Mouse (Mus musculus): Measurements from ENCODE around the gene Gls2. TPM values are rescaled to one million over a fixed set of nuclear protein-coding genes. Genes with fewer than 3 reads are reported as not detected.
"Not testable (repeated sequence)": the region's sequence is repeated elsewhere in the genome, so short reads cannot be mapped to it uniquely, and the experiment has no call there.

Gls2 gene
- 10 to 100 TPM; 29.4 to 32.9 TPM for total RNA-seq (2021)

DNA sequence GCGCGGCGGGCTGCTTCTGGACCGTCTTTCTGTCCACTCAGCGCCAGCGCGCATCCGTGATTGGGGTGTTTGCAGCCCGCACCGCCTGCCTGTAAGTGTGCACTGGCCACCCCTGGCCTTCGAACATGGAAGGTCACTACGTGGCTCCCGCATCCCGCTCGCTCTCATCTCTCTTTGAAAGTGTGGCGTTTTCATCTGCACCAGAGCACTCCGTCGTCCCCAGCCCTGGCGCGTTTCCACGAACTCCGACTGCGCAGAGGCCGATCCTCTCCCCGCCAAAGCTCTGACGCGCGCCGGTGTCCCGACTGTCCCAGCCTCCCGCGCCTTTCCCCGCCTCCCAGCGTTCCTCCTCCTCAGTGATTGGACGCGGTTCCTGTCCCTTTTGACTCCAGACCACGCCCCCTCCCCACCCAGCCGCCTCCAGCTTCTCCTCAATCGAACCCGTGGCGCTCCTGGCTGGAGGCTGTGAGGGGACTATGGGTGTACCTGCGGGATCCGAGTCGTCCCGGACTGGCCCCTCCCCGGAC lies at the start of gene Gls2:
TSS of gene Gls2 (plus strand) at position 434 of the 527 bp plus-strand sequence.
- intact Hi-C loops (cut with DNase I) = no loop called here
- DNase-seq (ENCODE audit: low spot score in 2 of 2) = peak; percentile 96 to 99

DNA sequence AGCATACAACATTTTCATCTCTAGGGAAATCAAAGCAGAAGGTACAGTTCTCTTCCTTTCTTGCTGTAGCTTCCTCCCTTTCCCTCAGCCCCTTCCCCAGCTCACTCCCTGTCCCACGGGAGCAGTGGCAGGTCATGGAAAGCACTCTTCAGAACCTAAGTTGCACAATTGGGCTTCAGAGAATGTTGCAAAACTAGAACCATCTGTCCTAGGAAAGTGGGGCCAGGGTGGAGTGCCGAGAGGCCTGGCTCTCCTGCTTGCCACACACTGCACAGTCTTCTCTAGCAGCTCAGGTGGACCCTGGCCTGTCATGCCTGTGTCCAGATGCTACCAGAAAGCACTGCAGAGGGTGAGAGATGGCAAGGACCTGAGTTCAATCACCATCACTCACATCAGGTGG lies 49.3 kb upstream of the Gls2 start:
- intact Hi-C loops (cut with DNase I) = no loop called here
- DNase-seq (ENCODE audit: low spot score in 2 of 2) = no peak

DNA sequence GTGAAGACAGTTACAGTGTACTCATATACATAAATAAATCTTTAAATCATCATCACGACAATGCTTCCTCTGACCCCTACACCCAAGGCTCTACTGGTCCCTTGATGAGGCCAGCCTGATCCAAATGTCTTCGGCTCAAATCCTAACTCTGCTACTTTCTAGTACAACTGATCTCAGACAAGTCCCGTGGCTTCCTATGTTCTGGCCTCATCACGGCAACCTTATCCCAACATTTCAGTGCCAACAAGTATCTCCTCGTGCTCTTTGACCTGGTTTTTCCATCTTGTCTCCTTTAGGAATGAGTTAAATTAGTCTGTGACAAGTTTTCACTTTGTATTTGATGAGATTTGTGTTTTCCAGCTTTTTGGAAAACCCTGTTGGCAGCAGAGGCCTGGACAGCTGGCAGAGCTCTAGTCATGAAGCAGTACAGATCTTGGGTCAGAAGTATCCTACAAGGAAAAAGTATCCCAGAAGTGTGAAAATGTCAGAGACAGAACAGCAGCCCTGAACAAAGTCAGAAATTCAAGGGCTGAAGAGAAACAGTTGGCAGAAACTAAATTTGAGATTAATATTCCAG lies 45.4 kb upstream of the Gls2 start:
- DNase-seq (ENCODE audit: low spot score in 2 of 2) = no peak
- intact Hi-C loops (cut with DNase I) = no loop called here

DNA sequence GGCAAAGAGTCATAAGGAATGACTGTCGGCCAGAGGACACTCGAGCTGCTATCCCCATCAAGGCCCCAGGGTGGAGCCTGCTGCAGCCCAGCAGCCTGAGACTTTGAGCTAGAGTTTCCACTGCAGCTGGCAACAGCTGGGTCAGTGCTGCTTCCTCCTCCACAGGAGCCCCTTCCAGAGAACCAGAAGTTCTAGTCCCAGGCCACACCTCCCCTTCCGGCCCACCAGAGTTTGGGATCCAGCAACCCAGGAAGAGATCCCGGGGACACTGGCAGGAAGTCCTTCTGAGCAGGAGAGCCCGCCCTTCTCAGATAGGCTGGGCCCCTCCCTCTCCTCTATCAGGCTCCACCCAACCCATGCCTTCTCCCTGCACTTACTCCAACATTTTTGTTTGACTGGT lies 44.7 kb upstream of the Gls2 start:
- intact Hi-C loops (cut with DNase I) = no loop called here

DNA sequence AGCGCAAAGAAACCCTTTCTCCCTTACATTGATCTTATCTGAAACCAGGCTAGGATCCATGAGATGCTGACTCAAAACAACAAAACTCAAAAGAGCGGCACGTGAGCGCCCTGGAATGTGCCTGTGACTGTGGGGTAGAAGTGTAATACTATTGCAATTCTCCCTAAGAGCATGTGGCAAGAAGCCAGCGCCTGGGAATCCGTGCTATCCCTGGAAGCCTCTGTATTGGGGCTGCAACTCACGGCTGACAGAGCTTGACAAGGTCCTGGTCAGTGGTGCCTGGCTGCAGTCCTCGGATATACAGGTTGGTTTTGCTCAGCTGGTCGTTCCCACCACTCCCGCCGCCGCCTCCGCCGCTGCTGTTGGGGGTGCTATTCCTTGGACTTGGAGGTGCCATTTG lies 43.3 kb upstream of the Gls2 start:
- intact Hi-C loops (cut with DNase I) = no loop called here
- no peak for DNase-seq (ENCODE audit: low spot score in 2 of 2)

More for the DNA sequence above, 44.7 kb upstream of the Gls2 start:
- DNase-seq (ENCODE audit: low spot score in 2 of 2) = no peak

DNA sequence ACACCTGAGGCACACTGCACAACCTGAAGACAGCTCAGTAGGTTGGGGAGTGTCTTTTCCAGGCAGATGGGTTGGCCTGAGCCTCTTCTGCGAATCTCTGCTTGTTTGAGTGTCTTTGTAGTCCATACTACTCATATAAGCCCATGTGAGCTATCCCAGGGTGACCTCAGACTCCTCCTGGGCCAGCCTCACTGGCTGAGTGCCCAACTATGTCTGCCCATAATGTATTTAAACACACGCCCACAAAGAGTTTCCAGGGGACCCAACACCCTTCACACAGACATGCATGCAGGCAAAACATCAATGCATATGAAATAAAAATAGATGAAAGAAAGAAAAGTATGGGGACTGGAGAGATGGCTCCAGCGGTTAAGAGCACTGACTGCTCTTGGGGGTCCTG lies 40.3 kb upstream of the Gls2 start:
- no peak for DNase-seq (ENCODE audit: low spot score in 2 of 2)

DNA sequence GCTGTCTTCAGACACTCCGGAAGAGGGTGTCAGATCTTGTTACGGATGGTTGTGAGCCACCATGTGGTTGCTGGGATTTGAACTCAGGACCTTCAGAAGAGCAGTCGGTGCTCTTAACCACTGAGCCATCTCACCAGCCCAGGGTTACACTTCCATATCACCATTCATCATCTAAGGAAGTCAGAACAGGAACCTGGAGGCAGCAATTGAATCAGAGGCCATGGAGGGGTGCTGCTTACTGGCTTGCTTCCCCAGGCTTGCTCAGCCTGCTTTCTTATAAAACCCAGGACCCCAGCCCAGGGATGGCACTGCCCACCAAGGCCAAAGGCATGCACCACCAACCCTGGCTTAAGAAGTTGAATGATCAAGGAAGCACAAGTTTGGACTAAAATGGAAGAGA lies 28.5 kb upstream of the Gls2 start:
- DNase-seq (ENCODE audit: low spot score in 2 of 2); intact Hi-C loops (cut with DNase I): not testable (repeated sequence)

More for the DNA sequence above, 40.3 kb upstream of the Gls2 start:
- intact Hi-C loops (cut with DNase I) = no loop called here

DNA sequence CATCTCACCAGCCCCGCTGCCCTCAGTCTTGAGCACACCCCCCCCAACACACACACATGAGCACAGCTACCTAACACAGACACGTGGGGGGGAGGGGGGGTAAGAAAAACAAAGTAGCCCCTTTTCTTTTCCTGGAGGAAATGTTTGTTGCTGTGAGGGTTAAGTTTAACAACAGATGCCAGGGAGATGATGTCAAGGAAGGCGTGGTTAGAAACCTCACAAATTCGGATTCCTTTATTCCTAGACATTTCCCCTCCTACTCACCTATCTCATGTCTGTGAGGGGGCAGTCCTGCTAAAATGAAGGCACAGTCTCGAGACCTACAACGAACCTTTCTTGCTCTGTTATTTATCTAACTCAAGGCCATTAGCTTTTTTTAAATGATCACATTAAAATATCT lies 27.2 kb upstream of the Gls2 start:
- DNase-seq (ENCODE audit: low spot score in 2 of 2) = no peak
- intact Hi-C loops (cut with DNase I) = no loop called here

DNA sequence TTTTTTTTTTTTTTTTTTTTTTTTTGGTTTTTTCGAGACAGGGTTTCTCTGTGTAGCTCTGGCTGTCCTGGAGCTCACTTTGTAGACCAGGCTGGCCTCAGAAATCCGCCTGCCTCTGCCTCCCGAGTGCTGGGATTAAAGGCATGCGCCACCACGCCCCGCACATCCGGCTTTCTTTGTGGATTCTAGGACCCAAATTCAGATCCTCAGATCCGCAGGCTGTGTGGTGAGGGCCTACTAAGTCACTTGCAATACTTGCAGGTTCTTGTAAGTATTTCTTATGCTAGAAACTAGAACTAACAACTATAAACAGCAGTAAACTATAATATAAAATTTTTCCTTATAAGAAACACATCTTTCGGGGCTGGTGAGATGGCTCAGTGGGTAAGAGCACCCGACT lies 22.9 kb upstream of the Gls2 start:
- DNase-seq (ENCODE audit: low spot score in 2 of 2); intact Hi-C loops (cut with DNase I): not testable (repeated sequence)

DNA sequence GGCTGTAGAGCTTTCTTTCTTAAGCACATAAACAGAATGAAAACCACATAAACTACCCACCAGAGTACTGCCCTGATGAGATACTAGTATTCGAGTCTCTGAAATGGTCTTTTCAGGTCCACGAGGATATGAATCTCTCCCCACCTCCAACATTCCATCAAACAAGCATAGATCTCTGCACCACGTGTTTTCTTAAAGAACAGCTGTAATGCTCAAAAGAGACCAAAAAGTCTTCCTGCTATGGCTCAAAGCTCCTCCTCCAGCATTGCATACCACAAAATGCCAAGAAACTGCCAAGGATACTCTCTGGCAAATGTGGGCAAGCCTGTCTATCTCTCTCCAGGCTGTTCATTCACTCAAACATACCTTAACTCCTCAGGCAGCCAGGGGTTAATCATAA lies 19.0 kb upstream of the Gls2 start:
- no peak for DNase-seq (ENCODE audit: low spot score in 2 of 2)
- intact Hi-C loops (cut with DNase I) = no loop called here

DNA sequence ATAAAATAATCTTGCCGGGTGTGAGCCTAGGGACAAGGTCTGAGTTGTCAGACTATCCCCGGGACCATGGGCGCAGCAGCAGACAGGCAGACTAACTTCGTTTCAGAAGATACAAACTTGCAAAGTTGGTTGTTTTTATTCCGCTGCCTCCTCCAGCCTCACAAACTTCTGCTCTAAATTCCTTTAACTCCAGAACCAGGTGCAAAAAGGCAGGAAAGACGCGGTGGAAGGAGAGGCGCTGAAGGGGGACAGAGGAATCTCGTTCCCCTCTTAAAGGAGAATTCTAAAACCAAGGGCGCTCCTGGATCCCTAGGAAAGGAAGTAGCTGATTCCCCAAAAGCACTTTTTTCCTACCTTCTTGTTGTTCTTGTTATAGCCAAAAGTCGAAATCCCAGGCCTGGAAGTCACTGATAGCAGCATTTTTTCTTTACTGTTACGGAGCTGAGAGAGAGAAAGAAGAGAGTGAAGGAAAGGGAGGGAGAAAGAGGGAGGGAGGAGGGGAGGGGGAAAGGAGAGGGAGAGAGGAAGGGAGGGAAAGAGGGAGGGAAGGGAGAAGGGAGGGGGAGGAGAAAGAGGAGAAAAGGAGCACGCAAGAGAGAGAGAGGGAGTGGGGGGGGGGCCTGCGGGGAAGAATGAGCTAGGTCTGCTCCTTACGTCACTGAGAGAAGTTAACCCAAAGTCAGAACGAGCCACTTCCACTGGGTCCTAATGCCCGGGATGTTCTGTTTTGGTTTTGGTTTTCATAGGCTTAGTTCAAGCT lies 18.1 kb upstream of the Gls2 start:
- peak; percentile 52 to 77 for DNase-seq (ENCODE audit: low spot score in 2 of 2)
- intact Hi-C loops (cut with DNase I) = loop anchor here (1.0 kb wide), 1 partner anchor 80 kb away; no protein-coding TSS in a partner anchor

DNA sequence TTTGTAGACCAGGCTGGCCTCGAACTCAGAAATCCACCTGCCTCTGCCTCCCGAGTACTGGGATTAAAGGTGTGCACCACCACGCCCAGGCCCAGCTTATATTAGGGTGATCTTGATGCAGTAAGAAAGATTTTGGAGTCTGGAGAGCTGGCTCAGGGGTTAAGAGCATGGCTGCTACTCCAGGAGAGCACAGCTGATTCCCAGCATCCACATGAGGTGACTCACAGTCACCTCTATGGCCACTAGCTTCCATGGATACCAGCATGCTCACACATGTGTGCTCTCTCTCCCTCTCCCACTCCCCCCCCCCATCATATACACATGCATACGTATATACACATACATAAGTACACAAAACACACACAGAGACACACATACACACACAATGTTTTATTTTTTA lies 16.9 kb upstream of the Gls2 start:
- intact Hi-C loops (cut with DNase I) = no loop called here
- no peak for DNase-seq (ENCODE audit: low spot score in 2 of 2)

DNA sequence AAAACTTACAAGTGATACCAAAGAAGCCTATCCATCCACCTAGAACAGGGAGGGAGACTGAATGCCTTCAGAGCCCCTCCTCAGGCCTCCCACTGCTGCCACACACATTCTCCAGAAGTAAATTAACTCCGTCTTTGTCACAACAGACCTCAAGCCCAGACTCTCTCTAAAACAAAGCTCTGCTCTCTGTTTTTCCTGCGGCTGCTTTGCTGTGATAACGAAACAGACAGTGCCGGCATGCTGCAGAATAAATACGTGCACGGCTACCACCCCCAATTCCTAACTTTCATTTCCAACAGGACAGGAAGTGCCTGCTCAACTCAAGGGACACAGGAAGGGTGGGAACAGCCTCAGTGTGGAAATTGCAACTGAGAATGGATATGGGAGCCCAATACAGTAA lies 14.3 kb upstream of the Gls2 start, which contains the start of gene Rbms2:
TSS of gene Rbms2 (minus strand) at position 309 of the 400 bp plus-strand sequence.
- DNase-seq (ENCODE audit: low spot score in 2 of 2) = no peak
- intact Hi-C loops (cut with DNase I) = loop anchor here (10.0 kb wide), 1 partner anchor 225 kb away; no protein-coding TSS in a partner anchor

DNA sequence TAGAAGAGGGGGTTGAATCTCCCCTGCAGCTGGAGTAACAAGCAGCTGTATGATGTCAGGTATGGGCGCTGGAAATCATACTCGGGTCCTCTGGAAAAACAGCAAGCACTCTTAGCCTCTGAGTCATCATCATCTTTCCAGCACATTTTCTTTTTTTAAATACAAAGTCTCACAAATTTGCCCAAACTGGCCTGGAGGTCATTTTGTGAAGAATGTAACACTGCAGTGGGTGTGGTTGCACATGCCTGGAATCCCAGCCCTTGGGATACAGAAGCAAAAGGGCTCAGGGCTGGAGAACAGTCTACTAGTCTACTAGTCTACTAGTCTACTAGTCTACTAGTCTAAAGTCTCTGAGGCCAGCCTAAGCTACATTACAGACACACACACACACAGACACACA lies 10.0 kb upstream of the Gls2 start:
- intact Hi-C loops (cut with DNase I) = loop anchor here (10.0 kb wide), 1 partner anchor 229 kb away; no protein-coding TSS in a partner anchor
- no peak for DNase-seq (ENCODE audit: low spot score in 2 of 2)

DNA sequence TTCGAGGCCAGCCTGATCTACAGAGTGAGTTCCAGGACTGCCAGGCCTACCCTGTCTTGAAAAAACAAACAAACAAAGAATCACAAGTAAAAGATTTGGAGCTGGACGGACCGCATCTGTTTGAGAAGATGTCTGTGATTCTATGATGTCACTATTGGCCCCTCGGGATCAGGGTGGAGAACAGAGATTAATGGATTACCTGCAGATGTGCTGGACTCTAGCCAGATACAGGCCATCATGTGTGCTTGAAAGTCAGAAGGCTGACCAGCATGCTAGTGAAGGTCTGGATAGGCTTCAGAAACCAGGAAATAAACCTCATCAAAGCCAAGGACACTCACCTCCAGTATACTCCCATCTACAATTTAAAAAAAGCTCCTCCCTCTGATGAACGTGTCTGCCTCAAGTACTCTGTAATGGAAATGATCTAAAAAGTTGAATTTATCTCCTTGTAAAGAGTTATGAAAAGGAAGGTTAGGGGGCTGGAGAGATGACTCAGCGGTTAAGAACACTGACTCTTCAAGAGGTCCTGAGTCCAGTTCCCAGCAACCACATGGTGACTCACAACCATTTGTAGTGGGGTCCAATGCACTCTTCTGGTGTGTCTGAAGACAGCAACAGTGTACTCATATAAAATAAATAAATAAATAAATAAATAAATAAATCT lies 8.8 kb upstream of the Gls2 start:
- DNase-seq (ENCODE audit: low spot score in 2 of 2) = no peak
- intact Hi-C loops (cut with DNase I) = loop anchor here (10.0 kb wide), 1 partner anchor 231 kb away; no protein-coding TSS in a partner anchor

DNA sequence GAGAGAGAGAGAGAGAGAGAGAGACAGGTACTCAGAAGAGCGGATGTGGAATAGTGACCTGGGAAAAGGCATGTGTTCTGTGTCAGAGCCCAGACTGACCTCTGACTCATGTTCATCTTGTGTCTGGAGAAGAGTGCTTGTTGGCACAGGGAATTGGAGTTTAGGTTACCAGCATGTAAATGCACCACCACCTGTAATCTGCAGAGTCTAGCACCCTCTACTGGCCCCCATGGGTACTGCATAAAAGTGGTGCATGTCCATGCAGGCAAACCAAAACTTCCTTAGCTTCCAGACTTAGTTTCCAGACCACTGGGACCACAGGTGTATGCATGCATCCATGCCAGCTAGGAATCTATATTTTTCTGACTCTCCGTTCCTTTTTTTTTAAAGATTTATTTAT lies 8.3 kb upstream of the Gls2 start:
- DNase-seq (ENCODE audit: low spot score in 2 of 2) = peak; percentile 66 to 76
- intact Hi-C loops (cut with DNase I) = loop anchor here (2.0 to 10.0 kb wide), 2 partner anchors 45 to 231 kb away; no protein-coding TSS in a partner anchor

DNA sequence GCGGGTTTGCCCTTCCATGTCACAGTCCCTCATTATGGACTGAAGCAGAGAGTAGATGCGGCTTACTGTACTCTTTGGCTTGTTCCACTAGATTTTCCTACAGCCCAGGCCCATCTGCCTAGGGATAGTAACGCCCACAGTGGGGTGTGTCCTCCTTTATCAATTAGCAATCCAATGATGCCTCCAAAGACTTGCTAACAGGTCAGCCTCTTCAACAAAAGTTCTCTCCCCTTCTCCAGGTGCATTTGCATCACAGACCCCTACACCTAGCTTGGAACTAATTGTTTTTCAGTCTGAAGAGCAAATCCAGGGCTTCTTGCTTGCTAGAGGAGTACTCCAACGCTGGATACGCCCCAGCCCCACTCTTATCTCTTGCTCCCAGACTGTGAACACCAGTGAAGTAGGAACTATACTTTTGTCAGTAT lies 7.1 kb upstream of the Gls2 start:
- no peak for DNase-seq (ENCODE audit: low spot score in 2 of 2)
- intact Hi-C loops (cut with DNase I) = loop anchor here (2.0 to 10.0 kb wide), 2 partner anchors 46 to 232 kb away; no protein-coding TSS in a partner anchor

DNA sequence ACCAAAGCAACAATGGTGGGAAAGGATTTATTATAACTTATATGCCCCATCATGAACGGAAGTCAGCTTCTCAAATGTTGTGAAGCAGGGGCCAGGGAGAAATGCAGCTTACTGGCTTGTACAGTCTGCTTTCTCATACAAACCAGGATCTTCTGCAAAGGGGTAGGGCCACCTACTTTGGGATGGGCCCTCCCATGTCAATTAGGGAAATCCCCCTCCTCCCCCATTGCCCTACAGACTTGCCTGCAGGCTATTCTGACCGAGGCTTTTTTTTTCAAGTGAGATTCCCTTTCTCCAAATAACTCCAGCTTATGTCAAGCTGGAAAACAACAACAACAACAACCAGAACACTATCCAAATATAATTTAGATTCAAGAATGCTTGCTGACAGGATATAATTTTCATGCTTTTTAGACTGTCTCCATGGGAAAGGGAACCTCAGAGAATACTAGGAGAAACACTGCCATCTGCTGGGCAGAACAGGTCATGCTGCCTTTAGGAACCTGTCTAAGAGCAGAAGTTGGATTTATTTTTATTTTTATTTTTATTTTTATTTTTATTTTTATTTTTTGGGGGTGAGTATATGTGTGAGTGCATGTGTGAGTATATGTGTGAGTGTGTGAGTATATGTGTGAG lies 5.9 kb upstream of the Gls2 start:
- DNase-seq (ENCODE audit: low spot score in 2 of 2) = peak; percentile 74 to 85
- intact Hi-C loops (cut with DNase I) = loop anchor here (2.0 to 10.0 kb wide), 2 partner anchors 96 to 234 kb away; no protein-coding TSS in a partner anchor

DNA sequence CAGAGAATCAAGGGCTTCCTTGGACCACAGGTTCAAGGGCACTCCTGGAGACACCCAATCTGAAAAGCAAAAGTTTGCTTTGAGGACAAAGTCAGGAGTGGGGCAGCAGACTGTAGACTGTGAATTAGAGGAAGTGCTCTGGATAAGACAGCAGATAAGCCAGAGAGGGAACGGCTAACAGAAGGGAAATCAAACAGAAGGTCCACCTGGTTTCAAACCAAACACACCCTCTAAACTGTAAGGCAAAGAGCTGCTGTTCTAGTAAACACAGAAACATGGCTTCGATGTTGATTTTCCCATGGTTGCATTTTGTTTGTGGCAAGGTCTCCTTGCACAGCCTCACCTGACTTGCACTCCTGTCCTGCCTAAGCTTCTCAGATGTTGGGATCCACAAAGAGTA lies 2.8 kb upstream of the Gls2 start:
- intact Hi-C loops (cut with DNase I) = no loop called here
- no peak for DNase-seq (ENCODE audit: low spot score in 2 of 2)
